In genomic region chr7:82864991-82865771, GRCm38 (mm10) we compare ENCODE assay signal across 8 mouse cellular contexts. TPM values are rescaled to one million over a fixed set of nuclear protein-coding genes. Genes with fewer than 3 reads are reported as not detected.
DNase-seq lines count a peak whose midpoint lies in the region; ATAC-seq and TF ChIP-seq lines count a peak whose summit lies in the region.

No protein-coding gene starts in this region.

- H3K4me1 ChIP-seq in lung, adult 2 months (ENCODE audit: control insufficient read depth, insufficient read depth, low read length): peaks cover 9% of the 10 kb centered on the region; the same call in 1 of the 2 replicates
- no peaks in the 10 kb centered on the region for H3K4me1 ChIP-seq in brown adipose tissue, adult 24 weeks (ENCODE audit: control insufficient read depth, insufficient read depth, insufficient read length, low read length)
- peaks cover 12% of the 10 kb centered on the region for H3K4me1 ChIP-seq in forebrain, embryonic 14.5 days (ENCODE audit: control insufficient read depth, insufficient read depth, low read length)
- peaks cover 19% of the 10 kb centered on the region for H3K4me1 ChIP-seq in midbrain, embryonic 13.5 days (replicated peaks)

- ATAC-seq in forebrain, embryonic 14.5 days: no peak
- ATAC-seq in midbrain, embryonic 13.5 days: no peak
- no peak for ATAC-seq in activated CD4-positive, CD25-positive, alpha-beta regulatory T cell, adult 4 months

- H3K9ac ChIP-seq in forebrain, embryonic 14.5 days (ENCODE audit: low read length): peak overlapping the region; percentile 100
- peak overlapping the region; percentile 93 for H3K9ac ChIP-seq in midbrain, embryonic 13.5 days (replicated peaks)

- no peak for DNase-seq in lung, adult 2 months
- no peak for DNase-seq in lung, postnatal 25 days (ENCODE audit: low spot score)
- peak; percentile 69 for DNase-seq in forebrain, embryonic 14.5 days (ENCODE audit: low spot score)
- peak; percentile 12 for DNase-seq in kidney, postnatal 14 days
- no peak for DNase-seq in Muller cell, postnatal 12 days (ENCODE audit: inconsistent ontology term)

- no peak for TF ChIP-seq CTCF in lung, adult 2 months (IDR thresholded peaks at IDR 0.05; ENCODE audit: insufficient read depth, low read length)

- no peak overlapping the region for H3K27ac ChIP-seq in brown adipose tissue, adult 24 weeks (replicated peaks; ENCODE audit: low read depth, low read length)
- H3K27ac ChIP-seq in forebrain, embryonic 14.5 days (ENCODE audit: low read depth, low read length): peak overlapping the region; percentile 100
- H3K27ac ChIP-seq in midbrain, embryonic 13.5 days: peak overlapping the region; percentile 100

- H3K4me2 ChIP-seq in forebrain, embryonic 14.5 days (ENCODE audit: low read length): peak overlapping the region; percentile 91
- H3K4me2 ChIP-seq in midbrain, embryonic 13.5 days (replicated peaks): peak overlapping the region; percentile 99

- H3K9me3 ChIP-seq in forebrain, embryonic 14.5 days (replicated peaks; ENCODE audit: control insufficient read depth, low read length): no peaks in the 10 kb centered on the region
- no peaks in the 10 kb centered on the region for H3K9me3 ChIP-seq in midbrain, embryonic 13.5 days

- no peaks in the 10 kb centered on the region for H3K27me3 ChIP-seq in forebrain, embryonic 14.5 days (replicated peaks; ENCODE audit: control insufficient read depth, insufficient read depth, low read length)
- no peaks in the 10 kb centered on the region for H3K27me3 ChIP-seq in midbrain, embryonic 13.5 days

- 4% methylated on average over 22 of the region's 22 CpGs for WGBS in lung, adult 2 months
- WGBS in forebrain, embryonic 14.5 days: under 1% methylated on average over 22 of the region's 22 CpGs
- under 1% methylated on average over 22 of the region's 22 CpGs for WGBS in midbrain, embryonic 13.5 days

- H3K4me3 ChIP-seq in lung, adult 2 months (replicated peaks; ENCODE audit: extremely low read depth, low read depth, low read length): peak overlapping the region; percentile 85
- H3K4me3 ChIP-seq in brown adipose tissue, adult 24 weeks (ENCODE audit: insufficient read depth, low read depth, low read length): peak overlapping the region; percentile 98
- H3K4me3 ChIP-seq in forebrain, embryonic 14.5 days (ENCODE audit: low read depth, low read length): peak overlapping the region; percentile 99
- H3K4me3 ChIP-seq in midbrain, embryonic 13.5 days (replicated peaks): peak overlapping the region; percentile 99

- TF ChIP-seq POLR2A in lung, adult 2 months (IDR thresholded peaks at IDR 0.05; ENCODE audit: borderline replicate concordance, extremely low read depth, low read depth, low read length): no peak

- peaks cover 18% of the 10 kb centered on the region for H3K36me3 ChIP-seq in forebrain, embryonic 14.5 days (ENCODE audit: control insufficient read depth, insufficient read depth, low read length)
- peaks cover 14% of the 10 kb centered on the region for H3K36me3 ChIP-seq in midbrain, embryonic 13.5 days

RNA-seq across cellular contexts. Expression of gene Mex3b, which starts 2.0 kb away (rescaled TPM):
- 11.1 and 12.2 TPM in 2 replicates for polyA plus RNA-seq in lung, adult 2 months (2012; rRNA removed)
- 0.67 and 0.83 TPM in 2 replicates for polyA plus RNA-seq in brown adipose tissue, adult 24 weeks (2012; ENCODE audit: insufficient read depth, insufficient read length, missing spikeins)
- polyA plus RNA-seq in forebrain, embryonic 14.5 days (2014; fragmentation: Nextera tagmentation; extraction: Ambion mirVana): 53.1 and 54.2 TPM in 2 replicates
- 41.0 and 42.9 TPM in 2 replicates for polyA plus RNA-seq in midbrain, embryonic 13.5 days (2015; fragmentation: Nextera tagmentation; extraction: Ambion mirVana)
- polyA plus RNA-seq in activated CD4-positive, CD25-positive, alpha-beta regulatory T cell, adult 4 months (2017; shearing (Covaris generic)): 1 to 10 TPM; 2.1 to 2.5 TPM

Comparison
In these comparisons a context has a peak if more than half of its experiments do, and no peak if none do; other contexts are left out.
1. DNase-seq: peak in forebrain, embryonic 14.5 days (single experiment) and kidney, postnatal 14 days (single experiment); none in lung, adult 2 months (single experiment), lung, postnatal 25 days (single experiment) and Muller cell, postnatal 12 days (single experiment).
2. Peak in every context shown above with its lines, with median percentiles within 50 percentile points of each other: H3K4me3 ChIP-seq.